Mouse (Mus musculus) brain, embryonic 14.5 days (tissue): ENCODE results near the gene Kidins220.

Experiments used
- CTCF ChIP-seq: fragments of 200-500 bp; IDR thresholded peaks from 2 replicates; pipeline ENCODE4 v1.5.1; 2012; ENCODE audit warnings: inconsistent platforms, mild to moderate bottlenecking, moderate library complexity, borderline replicate concordance; ENCODE audit not compliant: insufficient read depth, insufficient read length; ENCODE audit errors: extremely low read depth
- POLR2A ChIP-seq: fragments of 200-500 bp; IDR thresholded peaks from 2 replicates; pipeline ENCODE4 v1.6.1; 2012; ENCODE audit warnings: mild to moderate bottlenecking, inconsistent platforms, borderline replicate concordance; ENCODE audit not compliant: poor library complexity, insufficient read depth, insufficient read length, severe bottlenecking; ENCODE audit errors: extremely low read depth

DNA sequence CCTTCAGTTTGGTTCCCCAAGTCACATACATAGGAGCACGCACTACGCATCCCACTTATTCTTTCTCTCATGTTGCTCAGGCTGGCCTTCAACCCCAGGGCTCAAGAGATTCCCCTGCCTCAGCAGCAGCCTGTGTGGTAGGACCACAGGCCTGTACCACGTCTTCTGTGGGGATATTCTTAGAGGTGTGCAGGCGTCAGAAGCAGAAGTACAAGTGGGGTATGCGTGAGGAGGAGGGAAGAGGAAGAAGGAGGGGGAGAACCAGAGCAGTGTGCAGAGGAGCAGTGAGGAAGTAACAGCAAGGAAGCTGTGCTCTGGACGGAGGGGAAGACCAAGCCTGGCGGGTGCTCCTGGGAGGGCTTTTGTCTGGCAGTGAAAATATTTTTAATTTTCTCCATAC lies 79.8 kb downstream of the Kidins220 start:
- TF ChIP-seq CTCF (no peak), POLR2A (no peak)
